Mouse (Mus musculus): Measurements from ENCODE around the gene 1810055G02Rik.

DNA sequence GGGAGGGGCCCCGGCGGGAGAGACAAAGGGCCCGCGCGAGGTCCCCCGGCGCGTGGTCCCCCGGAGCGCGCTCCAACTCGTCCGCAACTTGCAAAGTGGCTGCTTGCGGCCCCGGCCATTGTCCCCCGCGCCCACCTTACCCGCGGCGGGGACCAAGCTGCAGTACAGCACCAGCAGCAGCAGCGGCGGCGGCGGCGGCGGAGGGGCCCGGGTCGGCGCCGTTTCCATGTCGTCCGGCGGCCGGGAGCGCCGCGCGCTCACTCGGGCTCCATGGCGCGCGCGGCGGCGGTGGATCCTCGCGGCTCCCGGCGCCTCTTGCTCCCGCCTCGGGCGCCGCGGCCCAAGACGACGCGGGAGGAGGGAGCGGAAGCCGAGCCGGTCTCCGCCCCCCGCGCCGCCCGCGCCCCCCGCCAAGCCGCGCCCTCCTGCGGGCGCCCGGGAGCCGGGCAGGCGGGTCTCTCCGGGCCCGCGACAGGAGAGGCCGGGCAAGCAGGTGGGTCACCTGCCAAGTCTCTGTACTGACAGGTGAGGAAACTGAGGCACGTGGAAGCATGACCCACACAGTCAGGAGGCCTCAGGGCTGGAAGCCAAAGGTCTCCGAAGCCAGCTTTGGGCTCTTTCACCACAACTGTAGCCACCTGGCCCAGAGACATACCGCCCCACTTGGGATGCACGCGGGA is 21.7 kb upstream of the 1810055G02Rik start, which contains the start of gene Lrp5:
- TF ChIP-seq GATA1 (IDR thresholded peaks at IDR 0.05; ENCODE audit: borderline replicate concordance, low read length) (no peak), FLI1 (IDR thresholded peaks at IDR 0.05; ENCODE audit: low read length) (no peak)

Measured in megakaryocyte, embryonic 14.5 days (primary cell).